Mouse (Mus musculus) myocyte (in vitro differentiated cells): ENCODE results near the gene Pfkfb3. TPM values are rescaled to one million over a fixed set of nuclear protein-coding genes. Genes with fewer than 3 reads are reported as not detected.

Experiments
- H3K27me3 ChIP-seq: one replicate; pipeline ENCODE4 v1.6.1; 2011; ENCODE audit not compliant: control insufficient read depth, insufficient read depth, insufficient read length
- H3K36me3 ChIP-seq: one replicate; pipeline ENCODE4 v1.6.1; 2011; ENCODE audit not compliant: control insufficient read depth, insufficient read depth
- H3K4me2 ChIP-seq: one replicate; pipeline ENCODE4 v1.6.1; 2011; ENCODE audit warnings: low read depth, control low read depth
- H3K4me3 ChIP-seq: one replicate; pipeline ENCODE4 v1.5.1; 2011; ENCODE audit warnings: mild to moderate bottlenecking, control low read depth, moderate library complexity
- H3K79me2 ChIP-seq: one replicate; pipeline ENCODE4 v1.6.1; 2011; ENCODE audit not compliant: control insufficient read depth, insufficient read depth
- H3ac ChIP-seq: one replicate; pipeline ENCODE4 v1.6.1; 2011; ENCODE audit not compliant: control insufficient read depth, insufficient read length
- CEBPB ChIP-seq: IDR thresholded peaks from 2 replicates; pipeline ENCODE4 v1.6.1; 2011; ENCODE audit warnings: mild to moderate bottlenecking, moderate library complexity; ENCODE audit not compliant: poor library complexity, insufficient read depth, severe bottlenecking
- E2F4 ChIP-seq: IDR thresholded peaks from one replicate; pipeline ENCODE4 v1.6.1; 2011; ENCODE audit warnings: mild to moderate bottlenecking, control low read depth, moderate library complexity; ENCODE audit not compliant: insufficient read depth
- MAX ChIP-seq: IDR thresholded peaks from one replicate; pipeline ENCODE4 v1.6.1; 2011; ENCODE audit warnings: low read depth, mild to moderate bottlenecking, control low read depth
- MYOD1 ChIP-seq, 3 experiments: IDR thresholded peaks; one replicate each; pipeline ENCODE4 v1.6.1; 2011; ENCODE audit warnings: control low read depth in 2 of 3, low read depth in 2 of 3, mild to moderate bottlenecking in 2 of 3, moderate library complexity in 1 of 3; ENCODE audit not compliant: insufficient read length in 2 of 3, control insufficient read depth in 1 of 3
- MYOG ChIP-seq, 3 experiments: IDR thresholded peaks; one replicate each; pipeline ENCODE4 v1.6.1; 2011; ENCODE audit warnings: control low read depth in 2 of 3, low read depth in 2 of 3, mild to moderate bottlenecking in 2 of 3; ENCODE audit not compliant: insufficient read length in 2 of 3, control insufficient read depth in 1 of 3, insufficient read depth in 1 of 3
- POLR2A ChIP-seq: IDR thresholded peaks from one replicate; pipeline ENCODE4 v1.6.1; 2011; ENCODE audit warnings: low read depth, mild to moderate bottlenecking, control low read depth, moderate library complexity; ENCODE audit not compliant: insufficient read length
- POLR2AphosphoS2 ChIP-seq: IDR thresholded peaks from one replicate; pipeline ENCODE4 v1.6.1; 2011; ENCODE audit warnings: low read depth, control low read depth; ENCODE audit not compliant: insufficient read length
- REST ChIP-seq: IDR thresholded peaks from one replicate; pipeline ENCODE4 v1.6.1; 2011; ENCODE audit warnings: mild to moderate bottlenecking, control low read depth, moderate library complexity; ENCODE audit not compliant: insufficient read depth, insufficient read length
- SRF ChIP-seq: IDR thresholded peaks from one replicate; pipeline ENCODE4 v1.6.1; 2011; ENCODE audit warnings: low read depth; ENCODE audit not compliant: control insufficient read depth, insufficient read length
- TCF12 ChIP-seq: IDR thresholded peaks from one replicate; pipeline ENCODE4 v1.6.1; 2011; ENCODE audit warnings: mild to moderate bottlenecking, control low read depth; ENCODE audit not compliant: poor library complexity, insufficient read depth, severe bottlenecking
- TCF3 ChIP-seq: IDR thresholded peaks from one replicate; pipeline ENCODE4 v1.6.1; 2011; ENCODE audit warnings: low read depth, control low read depth; ENCODE audit not compliant: insufficient read length
- USF1 ChIP-seq: IDR thresholded peaks from one replicate; pipeline ENCODE4 v1.6.1; 2011; ENCODE audit warnings: low read depth, mild to moderate bottlenecking, control low read depth, moderate library complexity
- polyA plus RNA-seq: library from polyadenylated mRNA; unstranded; fragments of >200 nt; fragmentation: generic; extraction: Trizol; gene quantifications from one replicate; pipeline ENCODE4 v1.2.1, GENCODE M21; 2012; ENCODE audit warnings: missing spikeins

Pfkfb3 gene
- polyA plus RNA-seq, 1 experiment = 2.0 TPM

DNA sequence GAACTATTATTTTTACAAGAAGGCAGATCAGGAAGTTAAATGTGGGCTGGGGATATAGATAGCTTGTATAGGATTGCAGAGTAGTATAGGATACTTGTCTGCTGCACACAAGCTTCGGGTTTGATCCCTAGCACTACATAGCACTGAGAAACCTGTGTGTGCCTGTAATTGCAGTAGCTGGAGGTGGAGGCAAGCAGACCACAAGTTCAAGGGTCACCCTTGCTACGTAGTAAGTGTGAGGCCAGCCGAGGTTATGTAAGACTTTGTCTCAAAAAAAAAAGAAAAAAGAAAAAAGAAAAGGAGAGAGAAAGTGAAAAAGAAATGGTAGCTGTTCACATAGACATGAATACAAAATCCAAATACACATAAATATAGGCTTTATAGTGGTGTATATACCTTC lies 127.5 kb downstream of the Pfkfb3 start:
- Histone ChIP-seq H3K4me3 (no peak overlapping the region), H3ac (no peak overlapping the region), H3K4me2 (no peak overlapping the region), H3K36me3 (no peaks in the 10 kb centered on the region), H3K79me2 (no peaks in the 10 kb centered on the region), H3K27me3 (no peaks in the 10 kb centered on the region)
- no peak for TF ChIP-seq SRF
- TF ChIP-seq TCF12 = no peak
- TF ChIP-seq POLR2AphosphoS2 = no peak
- no peak for TF ChIP-seq TCF3
- no peak for TF ChIP-seq REST
- TF ChIP-seq POLR2A = no peak
- no peak for TF ChIP-seq CEBPB

DNA sequence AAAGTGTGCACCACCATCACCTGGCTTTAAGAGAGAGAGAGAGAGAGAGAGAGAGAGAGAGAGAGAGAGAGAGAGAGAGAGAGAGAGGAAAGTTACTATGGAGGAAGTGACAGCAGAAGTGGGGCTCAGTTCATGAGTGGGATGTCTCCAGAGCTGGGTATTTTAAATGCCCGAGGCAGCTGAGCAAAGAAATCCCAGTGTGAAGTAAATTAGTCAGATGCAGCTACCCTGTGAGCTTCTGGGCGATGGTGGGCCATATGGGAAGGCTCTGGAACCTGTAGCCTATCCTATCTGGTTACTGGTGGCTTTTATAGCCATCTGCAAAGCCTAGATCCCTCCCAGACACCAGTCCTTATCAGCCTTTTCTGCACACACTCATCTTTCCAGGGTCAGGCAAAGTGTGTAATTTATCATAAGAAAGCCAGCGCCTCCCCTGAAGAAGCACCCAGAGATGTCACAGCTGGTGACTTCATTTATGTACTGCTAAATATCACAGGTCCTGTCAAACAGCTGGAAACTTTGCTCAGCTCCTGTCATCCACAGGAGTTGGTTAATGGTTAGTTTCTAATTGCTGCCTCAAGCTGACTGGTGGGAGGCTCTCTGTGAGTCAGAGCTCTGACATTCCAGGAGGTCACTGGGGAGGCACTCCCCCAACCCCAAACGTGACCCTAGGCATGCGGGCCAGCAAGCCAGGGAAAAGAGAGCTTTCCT lies 128.3 kb downstream of the Pfkfb3 start:
- no peaks in the 10 kb centered on the region for H3K36me3 ChIP-seq
- H3K4me3 ChIP-seq = no peak overlapping the region
- TF ChIP-seq TCF3 (no peak), MYOD1 (IDR thresholded peaks at IDR 0.05; ENCODE audit: control insufficient read depth in 1 of 3, insufficient read length in 2 of 3, low read depth in 2 of 3) (peak in 1 of 3 experiments; percentile 30)
- H3K27me3 ChIP-seq = no peaks in the 10 kb centered on the region
- H3K79me2 ChIP-seq = no peaks in the 10 kb centered on the region
- H3ac ChIP-seq = no peak overlapping the region
- peak overlapping the region; percentile 49 for H3K4me2 ChIP-seq

DNA sequence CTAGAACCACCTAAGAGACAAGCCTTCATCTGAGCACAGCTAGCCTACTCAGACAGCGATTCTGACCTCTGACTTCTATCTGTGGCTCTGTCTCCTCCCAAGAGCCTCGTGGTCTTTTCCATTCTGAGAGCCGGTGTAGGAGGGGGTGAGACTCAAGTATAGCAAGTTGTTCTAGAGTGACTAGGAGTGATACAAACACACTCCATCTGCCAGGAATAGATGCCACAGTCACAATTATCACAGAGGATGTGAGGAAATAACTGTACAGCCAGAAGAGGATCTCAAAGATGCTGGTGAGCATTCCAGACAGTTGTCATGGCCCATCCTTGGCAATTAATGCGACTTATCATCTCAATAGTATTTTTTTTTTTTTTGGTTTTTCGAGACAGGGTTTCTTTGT lies 129.6 kb downstream of the Pfkfb3 start:
- no peak overlapping the region for H3K4me2 ChIP-seq
- no peak for TF ChIP-seq POLR2A
- no peak for TF ChIP-seq SRF
- TF ChIP-seq USF1 = no peak
- TF ChIP-seq CEBPB = no peak
- no peak for TF ChIP-seq MYOD1 (IDR thresholded peaks at IDR 0.05; ENCODE audit: control insufficient read depth in 1 of 3, insufficient read length in 2 of 3, low read depth in 2 of 3)
- TF ChIP-seq MAX = no peak

DNA sequence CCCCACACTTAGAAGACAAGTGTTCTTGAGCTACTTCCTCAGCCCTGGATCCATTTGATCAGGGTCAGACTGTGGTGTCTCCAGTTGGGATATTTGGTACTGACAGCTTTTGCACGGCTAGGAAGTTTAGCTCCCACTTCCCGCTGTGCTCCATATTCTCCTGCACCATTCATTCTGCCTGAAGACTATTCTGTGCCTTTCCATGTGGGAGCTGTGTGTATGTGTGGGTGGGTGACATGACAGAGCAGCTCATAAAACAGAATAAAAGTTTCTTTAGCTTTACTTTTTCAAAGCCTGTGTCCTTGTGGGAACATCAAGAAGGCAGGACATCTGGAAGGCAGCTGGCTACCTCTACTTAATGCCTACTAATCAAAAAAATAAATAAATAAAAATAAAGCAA lies 130.5 kb downstream of the Pfkfb3 start:
- H3K36me3 ChIP-seq = no peaks in the 10 kb centered on the region
- TF ChIP-seq POLR2A = no peak
- TF ChIP-seq POLR2AphosphoS2 = no peak
- no peak for TF ChIP-seq MAX
- no peak for TF ChIP-seq E2F4
- no peak for TF ChIP-seq MYOD1 (IDR thresholded peaks at IDR 0.05; ENCODE audit: control insufficient read depth in 1 of 3, insufficient read length in 2 of 3, low read depth in 2 of 3)
- no peak for TF ChIP-seq USF1
- no peak for TF ChIP-seq TCF3
- H3K4me2 ChIP-seq = no peak overlapping the region
- no peaks in the 10 kb centered on the region for H3K79me2 ChIP-seq
- no peak overlapping the region for H3K4me3 ChIP-seq
- H3K27me3 ChIP-seq = no peaks in the 10 kb centered on the region
- H3ac ChIP-seq = no peak overlapping the region

More for the DNA sequence above, 129.6 kb downstream of the Pfkfb3 start:
- Histone ChIP-seq H3K27me3 (no peaks in the 10 kb centered on the region), H3K4me3 (no peak overlapping the region), H3K36me3 (no peaks in the 10 kb centered on the region), H3K79me2 (no peaks in the 10 kb centered on the region), H3ac (no peak overlapping the region)

DNA sequence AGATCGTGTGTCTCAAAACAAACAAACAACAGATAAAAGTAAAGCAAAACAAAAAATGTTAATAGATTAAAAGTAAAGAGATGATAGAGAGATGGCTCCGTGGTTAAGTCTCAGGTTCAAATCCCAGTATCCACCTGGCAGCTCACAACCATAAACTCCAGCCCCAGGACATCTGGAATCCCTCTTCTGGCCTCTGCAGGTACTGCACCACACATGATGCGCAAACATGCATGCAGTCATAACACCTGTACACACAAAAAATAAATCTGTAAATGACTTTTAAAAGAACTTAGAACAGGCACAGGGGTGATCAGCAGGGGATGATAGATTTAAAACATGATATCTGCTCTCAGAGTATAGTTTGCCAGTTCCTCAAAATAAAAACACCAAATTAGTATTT lies 131.5 kb downstream of the Pfkfb3 start:
- H3K36me3 ChIP-seq = no peaks in the 10 kb centered on the region
- H3ac ChIP-seq = no peak overlapping the region
- no peaks in the 10 kb centered on the region for H3K79me2 ChIP-seq
- H3K27me3 ChIP-seq = no peaks in the 10 kb centered on the region
- TF ChIP-seq CEBPB = no peak
- no peak for TF ChIP-seq SRF
- TF ChIP-seq MAX = no peak
- no peak for TF ChIP-seq MYOG (IDR thresholded peaks at IDR 0.05; ENCODE audit: control insufficient read depth in 1 of 3, insufficient read depth in 1 of 3, insufficient read length in 2 of 3, low read depth in 2 of 3)
- no peak for TF ChIP-seq REST
- no peak for TF ChIP-seq POLR2AphosphoS2
- TF ChIP-seq TCF12 = no peak
- TF ChIP-seq POLR2A = no peak
- no peak for TF ChIP-seq TCF3
- TF ChIP-seq USF1 = no peak
- TF ChIP-seq E2F4 = no peak
- no peak for TF ChIP-seq MYOD1 (IDR thresholded peaks at IDR 0.05; ENCODE audit: control insufficient read depth in 1 of 3, insufficient read length in 2 of 3, low read depth in 2 of 3)
- H3K4me2 ChIP-seq = no peak overlapping the region
- H3K4me3 ChIP-seq = no peak overlapping the region

Other genes with a start within 250 kb of the Pfkfb3 start
- gene Rbm17, start 50.1 kb upstream of the Pfkfb3 start, polyA plus RNA-seq = 86.4 TPM
- gene Gm17490, start 72.2 kb upstream of the Pfkfb3 start, polyA plus RNA-seq = not detected
- gene Il2ra, start 88.7 kb upstream of the Pfkfb3 start, polyA plus RNA-seq = not detected
- gene Il15ra, start 151.2 kb upstream of the Pfkfb3 start, polyA plus RNA-seq = 0.22 TPM
- 34.0 TPM for gene Fbh1, start 223.5 kb upstream of the Pfkfb3 start, polyA plus RNA-seq
- gene Ankrd16, start 223.8 kb upstream of the Pfkfb3 start, polyA plus RNA-seq = 9.3 TPM